Mouse (Mus musculus): ENCODE measurements around the gene Ptar1.

DNA sequence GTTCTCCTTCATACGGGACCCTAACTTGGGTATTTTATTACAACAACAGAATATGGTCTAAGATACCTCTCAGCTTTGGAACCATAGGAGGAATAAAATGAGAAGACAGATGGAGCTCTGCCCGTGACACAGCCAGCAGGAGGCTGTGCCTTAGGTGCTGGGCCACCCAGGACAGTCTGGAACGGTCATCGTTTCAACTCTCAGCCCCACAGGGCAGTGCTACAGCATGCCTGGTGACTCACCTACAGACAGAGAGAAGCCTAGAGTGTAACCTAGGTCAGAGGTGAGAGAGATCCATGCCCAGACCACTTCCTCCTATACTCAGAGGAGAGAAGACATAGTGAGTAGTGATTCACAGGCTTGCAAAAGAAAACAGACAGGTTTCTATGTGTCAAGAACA lies 92.9 kb downstream of the Ptar1 start:
- TF ChIP-seq TAL1 (IDR thresholded peaks at IDR 0.05; ENCODE audit: low read length) = no peak
- TF ChIP-seq GATA1 (IDR thresholded peaks at IDR 0.05; ENCODE audit: low read length) = no peak
